Mouse (Mus musculus) cerebral cortex, adult 2 months (tissue): ENCODE measurements around the gene Zfp335.

Source experiments
- WGBS: fragments of 180-500 bp; shearing (Covaris S2); methylation state at CpG from one replicate; pipeline ENCODE4 v1.1.7; 2018; 5-methylcytosine and 5-hydroxymethylcytosine counted together

Zfp335 gene

GRCm38 (mm10) chr2:164930706-164931581 lies 19.4 kb upstream of the Zfp335 start:
- 64% methylated on average over 11 of the region's 11 CpGs for WGBS

- 43% methylated on average over 11 of the region's 11 CpGs for WGBS
Measured at GRCm38 (mm10) chr2:164924100-164924857, 12.7 kb upstream of the Zfp335 start.

GRCm38 (mm10) chr2:164923291-164923690 lies 11.7 kb upstream of the Zfp335 start:
- WGBS, result 76% methylated on average over 4 of the region's 4 CpGs

- 56% methylated on average over 7 of the region's 7 CpGs for WGBS
Measured at GRCm38 (mm10) chr2:164921984-164922383, 10.4 kb upstream of the Zfp335 start.

GRCm38 (mm10) chr2:164918325-164918724 lies 6.8 kb upstream of the Zfp335 start:
- 66% methylated on average over 5 of the region's 5 CpGs for WGBS

- WGBS, result 72% methylated on average over 10 of the region's 10 CpGs
Measured at GRCm38 (mm10) chr2:164917371-164917770, 5.8 kb upstream of the Zfp335 start.

- WGBS, result 81% methylated on average over 5 of the region's 5 CpGs
Measured at GRCm38 (mm10) chr2:164916820-164917219, 5.3 kb upstream of the Zfp335 start.

- WGBS, result 92% methylated on average over 2 of the region's 2 CpGs
Measured at GRCm38 (mm10) chr2:164913428-164913786, 1.9 kb upstream of the Zfp335 start.

- WGBS, result 73% methylated on average over 8 of the region's 9 CpGs
Measured at GRCm38 (mm10) chr2:164912749-164913427, 1.3 kb upstream of the Zfp335 start.

GRCm38 (mm10) chr2:164912151-164912550 lies 594 bp upstream of the Zfp335 start:
- WGBS, result 5% methylated on average over 12 of the region's 12 CpGs

GRCm38 (mm10) chr2:164910360-164911061 lies 1.0 kb downstream of the Zfp335 start:
- WGBS, result 3% methylated on average over 37 of the region's 37 CpGs

GRCm38 (mm10) chr2:164909542-164909941 lies 2.0 kb downstream of the Zfp335 start:
- 90% methylated on average over 1 of the region's 1 CpGs for WGBS

- WGBS, result 90% methylated on average over 3 of the region's 3 CpGs
Measured at GRCm38 (mm10) chr2:164909100-164909499, 2.5 kb downstream of the Zfp335 start.

- WGBS, result over 99% methylated on average over 5 of the region's 5 CpGs
Measured at GRCm38 (mm10) chr2:164908011-164908410, 3.5 kb downstream of the Zfp335 start.

GRCm38 (mm10) chr2:164907511-164907910 lies 4.0 kb downstream of the Zfp335 start:
- WGBS, result 98% methylated on average over 12 of the region's 12 CpGs

GRCm38 (mm10) chr2:164906071-164906470 lies 5.5 kb downstream of the Zfp335 start:
- WGBS, result 98% methylated on average over 4 of the region's 4 CpGs

- 78% methylated on average over 1 of the region's 1 CpGs for WGBS
Measured at GRCm38 (mm10) chr2:164903496-164903895, 8.1 kb downstream of the Zfp335 start.

GRCm38 (mm10) chr2:164901380-164901779 lies 10.2 kb downstream of the Zfp335 start:
- WGBS, result 86% methylated on average over 13 of the region's 13 CpGs

- 91% methylated on average over 16 of the region's 16 CpGs for WGBS
Measured at GRCm38 (mm10) chr2:164899723-164900459, 11.7 kb downstream of the Zfp335 start.

GRCm38 (mm10) chr2:164899034-164899433 lies 12.5 kb downstream of the Zfp335 start:
- WGBS, result 85% methylated on average over 15 of the region's 15 CpGs

- 91% methylated on average over 7 of the region's 7 CpGs for WGBS
Measured at GRCm38 (mm10) chr2:164898008-164898407, 13.5 kb downstream of the Zfp335 start.
